Mouse (Mus musculus): ENCODE data around the gene Camta1. TPM values are rescaled to one million over a fixed set of nuclear protein-coding genes. Genes with fewer than 3 reads are reported as not detected.

Camta1 gene
- polyA plus RNA-seq, 1 experiment from 2014 or later = 123 TPM

GRCm38 (mm10) chr4:151610266-151610665 is 251.4 kb downstream of the Camta1 start:
- 20% methylated on average over 8 of the region's 8 CpGs for WGBS
- no peak overlapping the region for H3K27ac ChIP-seq (ENCODE audit: low read depth, low read length)
- H3K4me2 ChIP-seq (ENCODE audit: low read length) = no peak overlapping the region
- no peak overlapping the region for H3K4me3 ChIP-seq (ENCODE audit: low read depth, low read length)
- H3K9ac ChIP-seq (ENCODE audit: low read length) = no peak overlapping the region
- H3K9me3 ChIP-seq (replicated peaks; ENCODE audit: control insufficient read depth, low read length) = no peaks in the 10 kb centered on the region
- no peaks in the 10 kb centered on the region for H3K4me1 ChIP-seq (ENCODE audit: control insufficient read depth, insufficient read depth, low read length)
- H3K27me3 ChIP-seq (replicated peaks; ENCODE audit: control insufficient read depth, insufficient read depth, low read length) = no peaks in the 10 kb centered on the region
- no peaks in the 10 kb centered on the region for H3K36me3 ChIP-seq (ENCODE audit: control insufficient read depth, insufficient read depth, low read length)
- no peak; the same call in 1 of the 2 replicates for ATAC-seq
- peak; percentile 74 for DNase-seq (ENCODE audit: low spot score)

DNA sequence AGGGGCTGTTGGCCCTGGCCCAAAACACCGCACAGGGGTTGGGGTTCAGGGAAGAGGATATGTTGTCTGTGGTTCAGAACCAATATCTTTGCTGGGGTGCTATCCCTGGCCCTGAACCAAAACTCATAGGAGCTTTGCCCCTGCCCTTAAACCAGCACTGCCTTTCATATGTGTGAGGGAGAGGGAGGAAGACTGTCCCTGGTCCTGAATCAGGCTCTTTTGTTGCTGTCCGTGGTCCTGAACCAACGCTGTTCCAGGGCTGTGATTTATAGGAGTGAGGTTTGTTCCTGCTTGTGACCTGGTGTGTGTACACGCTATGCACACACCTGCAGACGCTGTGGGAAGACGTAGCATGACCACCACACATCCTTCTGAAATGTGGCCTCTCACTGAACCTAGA is 256.8 kb downstream of the Camta1 start:
- no peaks in the 10 kb centered on the region for H3K9me3 ChIP-seq (replicated peaks; ENCODE audit: control insufficient read depth, low read length)
- H3K27me3 ChIP-seq (replicated peaks; ENCODE audit: control insufficient read depth, insufficient read depth, low read length) = no peaks in the 10 kb centered on the region
- no peak overlapping the region for H3K9ac ChIP-seq (ENCODE audit: low read length)
- no peak overlapping the region for H3K4me2 ChIP-seq (ENCODE audit: low read length)
- no peak overlapping the region for H3K4me3 ChIP-seq (ENCODE audit: low read depth, low read length)
- WGBS = 38% methylated on average over 6 of the region's 6 CpGs
- no peaks in the 10 kb centered on the region for H3K36me3 ChIP-seq (ENCODE audit: control insufficient read depth, insufficient read depth, low read length)
- peaks cover 4% of the 10 kb centered on the region; the same call in 1 of the 2 replicates for H3K4me1 ChIP-seq (ENCODE audit: control insufficient read depth, insufficient read depth, low read length)
- no peak overlapping the region for H3K27ac ChIP-seq (ENCODE audit: low read depth, low read length)
- ATAC-seq (no peak), DNase-seq (ENCODE audit: low spot score) (peak; percentile 44)

- WGBS = 6% methylated on average over 16 of the region's 16 CpGs
- no peaks in the 10 kb centered on the region for H3K9me3 ChIP-seq (replicated peaks; ENCODE audit: control insufficient read depth, low read length)
- ATAC-seq = no peak; the same call in 1 of the 2 replicates
Observed at GRCm38 (mm10) chr4:151604481-151604880, 257.2 kb downstream of the Camta1 start.

DNA sequence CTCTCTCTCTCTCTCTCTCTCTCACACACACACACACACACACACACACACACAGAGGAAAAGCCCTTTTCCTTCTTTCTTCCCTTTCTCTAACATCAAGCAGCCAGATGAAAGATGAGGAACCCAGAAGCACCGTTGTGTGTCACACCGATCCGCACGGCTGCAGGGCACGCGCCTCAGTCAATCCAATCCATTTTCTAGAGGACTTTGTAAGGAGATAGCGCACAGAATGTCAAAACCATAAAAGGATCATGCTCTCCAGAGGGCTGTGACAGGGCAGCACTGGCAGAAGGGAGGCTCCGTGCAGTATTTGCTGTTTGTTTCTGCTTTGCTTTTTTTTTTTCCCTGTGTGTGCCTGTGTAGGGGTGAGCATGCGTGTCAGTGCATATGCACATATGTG is 258.1 kb downstream of the Camta1 start:
- Histone ChIP-seq H3K4me1 (ENCODE audit: control insufficient read depth, insufficient read depth, low read length) (peaks cover 4% of the 10 kb centered on the region; the same call in 1 of the 2 replicates), H3K27ac (ENCODE audit: low read depth, low read length) (no peak overlapping the region), H3K4me3 (ENCODE audit: low read depth, low read length) (no peak overlapping the region), H3K36me3 (ENCODE audit: control insufficient read depth, insufficient read depth, low read length) (no peaks in the 10 kb centered on the region), H3K9ac (ENCODE audit: low read length) (no peak overlapping the region), H3K27me3 (replicated peaks; ENCODE audit: control insufficient read depth, insufficient read depth, low read length) (no peaks in the 10 kb centered on the region), H3K4me2 (ENCODE audit: low read length) (no peak overlapping the region), H3K9me3 (replicated peaks; ENCODE audit: control insufficient read depth, low read length) (no peaks in the 10 kb centered on the region)
- ATAC-seq (no peak), DNase-seq (ENCODE audit: low spot score) (no peak)
- WGBS = 83% methylated on average over 9 of the region's 9 CpGs

More at GRCm38 (mm10) chr4:151604481-151604880, 257.2 kb downstream of the Camta1 start:
- Histone ChIP-seq H3K4me2 (ENCODE audit: low read length) (no peak overlapping the region), H3K4me1 (ENCODE audit: control insufficient read depth, insufficient read depth, low read length) (peaks cover 4% of the 10 kb centered on the region; the same call in 1 of the 2 replicates), H3K27ac (ENCODE audit: low read depth, low read length) (no peak overlapping the region), H3K4me3 (ENCODE audit: low read depth, low read length) (no peak overlapping the region), H3K36me3 (ENCODE audit: control insufficient read depth, insufficient read depth, low read length) (no peaks in the 10 kb centered on the region), H3K9ac (ENCODE audit: low read length) (no peak overlapping the region; the same call in 1 of the 2 replicates), H3K27me3 (replicated peaks; ENCODE audit: control insufficient read depth, insufficient read depth, low read length) (no peaks in the 10 kb centered on the region)
- DNase-seq (ENCODE audit: low spot score) = peak; percentile 70

DNA sequence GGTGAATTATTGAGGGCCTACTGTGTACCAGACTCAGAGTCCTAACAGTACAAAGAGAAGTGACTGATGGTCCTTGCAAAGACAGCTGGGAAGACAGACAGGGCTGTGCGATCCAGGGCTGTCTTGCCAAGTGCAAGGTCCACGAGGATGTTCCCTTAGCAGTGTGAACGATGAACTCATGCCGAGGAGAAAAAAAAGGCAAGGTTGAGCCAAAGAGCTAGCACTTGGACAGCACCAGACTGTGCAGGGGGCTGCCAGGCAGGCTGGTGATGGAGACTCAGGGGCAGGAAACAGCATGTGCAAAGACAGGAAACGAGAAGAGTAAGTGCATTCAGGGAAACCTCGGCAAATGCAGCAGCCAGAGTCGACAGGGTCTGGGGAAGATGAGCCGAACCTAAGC is 266.6 kb downstream of the Camta1 start:
- 63% methylated on average over 8 of the region's 8 CpGs for WGBS
- Histone ChIP-seq H3K9me3 (replicated peaks; ENCODE audit: control insufficient read depth, low read length) (no peaks in the 10 kb centered on the region), H3K4me1 (ENCODE audit: control insufficient read depth, insufficient read depth, low read length) (no peaks in the 10 kb centered on the region), H3K36me3 (ENCODE audit: control insufficient read depth, insufficient read depth, low read length) (no peaks in the 10 kb centered on the region), H3K27ac (ENCODE audit: low read depth, low read length) (no peak overlapping the region), H3K4me2 (ENCODE audit: low read length) (no peak overlapping the region), H3K4me3 (ENCODE audit: low read depth, low read length) (no peak overlapping the region), H3K9ac (ENCODE audit: low read length) (no peak overlapping the region), H3K27me3 (replicated peaks; ENCODE audit: control insufficient read depth, insufficient read depth, low read length) (no peaks in the 10 kb centered on the region)
- no peak for DNase-seq (ENCODE audit: low spot score)
- ATAC-seq = no peak

- H3K36me3 ChIP-seq (ENCODE audit: control insufficient read depth, insufficient read depth, low read length) = no peaks in the 10 kb centered on the region
- DNase-seq (ENCODE audit: low spot score) = no peak
Observed at GRCm38 (mm10) chr4:151593042-151593441, 268.6 kb downstream of the Camta1 start.

DNA sequence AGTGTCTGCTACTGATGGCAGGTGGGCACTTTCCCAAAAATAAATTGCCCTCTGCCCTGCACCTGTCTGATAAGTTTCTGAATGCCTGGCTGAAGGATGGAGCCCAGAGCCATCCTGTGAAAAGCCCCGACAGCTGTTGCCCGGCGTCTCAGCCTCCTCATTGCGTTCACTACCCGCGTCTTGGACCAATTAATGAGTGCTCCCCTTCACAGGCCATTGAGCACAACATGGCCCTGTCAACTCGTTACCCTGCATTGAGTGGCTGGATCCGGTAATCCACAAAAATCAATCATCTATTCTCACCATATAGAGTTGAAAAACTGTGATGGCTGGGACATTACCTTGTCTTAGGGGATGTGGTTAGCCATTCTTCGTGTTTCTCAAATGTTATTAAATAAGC is 275.6 kb downstream of the Camta1 start:
- Histone ChIP-seq H3K9me3 (replicated peaks; ENCODE audit: control insufficient read depth, low read length) (no peaks in the 10 kb centered on the region), H3K4me3 (ENCODE audit: low read depth, low read length) (no peak overlapping the region), H3K9ac (ENCODE audit: low read length) (no peak overlapping the region), H3K27me3 (replicated peaks; ENCODE audit: control insufficient read depth, insufficient read depth, low read length) (no peaks in the 10 kb centered on the region), H3K4me1 (ENCODE audit: control insufficient read depth, insufficient read depth, low read length) (peaks cover 5% of the 10 kb centered on the region), H3K36me3 (ENCODE audit: control insufficient read depth, insufficient read depth, low read length) (no peaks in the 10 kb centered on the region), H3K4me2 (ENCODE audit: low read length) (no peak overlapping the region), H3K27ac (ENCODE audit: low read depth, low read length) (no peak overlapping the region)
- DNase-seq (ENCODE audit: low spot score) (peak; percentile 51), ATAC-seq (peak; percentile 78)
- WGBS = 9% methylated on average over 9 of the region's 9 CpGs

More at GRCm38 (mm10) chr4:151593042-151593441, 268.6 kb downstream of the Camta1 start:
- Histone ChIP-seq H3K9me3 (replicated peaks; ENCODE audit: control insufficient read depth, low read length) (no peaks in the 10 kb centered on the region), H3K4me1 (ENCODE audit: control insufficient read depth, insufficient read depth, low read length) (no peaks in the 10 kb centered on the region), H3K9ac (ENCODE audit: low read length) (no peak overlapping the region), H3K27ac (ENCODE audit: low read depth, low read length) (no peak overlapping the region), H3K27me3 (replicated peaks; ENCODE audit: control insufficient read depth, insufficient read depth, low read length) (no peaks in the 10 kb centered on the region), H3K4me2 (ENCODE audit: low read length) (no peak overlapping the region), H3K4me3 (ENCODE audit: low read depth, low read length) (no peak overlapping the region)
- WGBS = 77% methylated on average over 7 of the region's 7 CpGs
- ATAC-seq = no peak

DNA sequence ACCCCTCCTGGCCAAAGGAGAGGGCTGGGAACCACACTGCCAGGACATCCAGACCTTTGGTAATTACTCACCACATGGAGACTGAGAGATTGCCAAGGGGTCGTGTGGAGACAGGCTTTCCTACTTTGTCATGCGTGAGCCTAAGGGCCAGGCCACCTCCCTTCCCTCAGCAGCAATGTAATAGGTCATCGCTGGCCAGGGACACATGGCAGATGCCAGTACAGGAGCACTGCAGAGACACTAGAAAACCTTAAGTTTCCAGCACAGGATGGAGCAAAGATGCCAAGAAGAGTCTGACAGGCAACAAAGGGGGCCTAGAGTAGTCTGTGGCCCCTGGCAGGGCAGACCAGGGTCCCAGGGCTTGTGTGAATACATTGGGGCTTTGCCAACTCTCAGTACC is 283.7 kb downstream of the Camta1 start:
- no peak for ATAC-seq
- Histone ChIP-seq H3K4me2 (ENCODE audit: low read length) (no peak overlapping the region), H3K27me3 (replicated peaks; ENCODE audit: control insufficient read depth, insufficient read depth, low read length) (no peaks in the 10 kb centered on the region), H3K36me3 (ENCODE audit: control insufficient read depth, insufficient read depth, low read length) (no peaks in the 10 kb centered on the region), H3K27ac (ENCODE audit: low read depth, low read length) (no peak overlapping the region), H3K4me3 (ENCODE audit: low read depth, low read length) (no peak overlapping the region), H3K9ac (ENCODE audit: low read length) (no peak overlapping the region), H3K9me3 (replicated peaks; ENCODE audit: control insufficient read depth, low read length) (no peaks in the 10 kb centered on the region), H3K4me1 (ENCODE audit: control insufficient read depth, insufficient read depth, low read length) (0 out of 2 replicates have a peak, but pooled peaks cover 3% of the 10 kb centered on the region)
- WGBS = 77% methylated on average over 3 of the region's 3 CpGs
- DNase-seq (ENCODE audit: low spot score) = no peak

- Histone ChIP-seq H3K27me3 (replicated peaks; ENCODE audit: control insufficient read depth, insufficient read depth, low read length) (no peaks in the 10 kb centered on the region), H3K9me3 (replicated peaks; ENCODE audit: control insufficient read depth, low read length) (no peaks in the 10 kb centered on the region), H3K27ac (ENCODE audit: low read depth, low read length) (no peak overlapping the region), H3K36me3 (ENCODE audit: control insufficient read depth, insufficient read depth, low read length) (no peaks in the 10 kb centered on the region), H3K9ac (ENCODE audit: low read length) (no peak overlapping the region), H3K4me3 (ENCODE audit: low read depth, low read length) (no peak overlapping the region), H3K4me2 (ENCODE audit: low read length) (no peak overlapping the region), H3K4me1 (ENCODE audit: control insufficient read depth, insufficient read depth, low read length) (0 out of 2 replicates have a peak, but pooled peaks cover 3% of the 10 kb centered on the region)
- ATAC-seq (no peak), DNase-seq (ENCODE audit: low spot score) (peak; percentile 40)
- 70% methylated on average over 15 of the region's 15 CpGs for WGBS
Observed at GRCm38 (mm10) chr4:151576291-151577108, 285.2 kb downstream of the Camta1 start.
